Mouse (Mus musculus): Measurements from ENCODE around the gene Crygb.

GRCm38 (mm10) chr1:65041837-65042236 is 40.3 kb downstream of the Crygb start:
- TF ChIP-seq EP300 (IDR thresholded peaks at IDR 0.05; ENCODE audit: low read depth) (no peak), CTCF (IDR thresholded peaks at IDR 0.05; ENCODE audit: low read depth) (no peak)
